Mouse (Mus musculus) spleen, adult 10 weeks (tissue): Measurements from ENCODE around the gene Olfr557. TPM values are rescaled to one million over a fixed set of nuclear protein-coding genes. Genes with fewer than 3 reads are reported as not detected.

Experiments
- polyA plus RNA-seq: library from polyadenylated mRNA; stranded (reverse); fragments of 350-450 nt; fragmentation: Illumina TruSeq; extraction: RNeasy Lipid Tissue Mini Kit (QIAGEN cat#74804); gene quantifications from one replicate; pipeline ENCODE4 v1.2.3, GENCODE M21; 2015; ENCODE audit warnings: low replicate concordance; ENCODE audit not compliant: insufficient read depth

Olfr557 gene
- polyA plus RNA-seq, result not detected

GRCm38 (mm10) chr7:102695358-102696125 is at the start of gene Olfr557:
Gene Olfr557 (plus strand): TSS chr7:102695910.

GRCm38 (mm10) chr7:102658523-102658922 is 37.2 kb upstream of the Olfr557 start, which contains the start of gene Olfr555:
Gene Olfr555 (plus strand): TSS chr7:102658823.

GRCm38 (mm10) chr7:102664599-102664998 is 31.1 kb upstream of the Olfr557 start, which contains the start of gene Olfr556:
Gene Olfr556 (plus strand): TSS chr7:102664899.

DNA sequence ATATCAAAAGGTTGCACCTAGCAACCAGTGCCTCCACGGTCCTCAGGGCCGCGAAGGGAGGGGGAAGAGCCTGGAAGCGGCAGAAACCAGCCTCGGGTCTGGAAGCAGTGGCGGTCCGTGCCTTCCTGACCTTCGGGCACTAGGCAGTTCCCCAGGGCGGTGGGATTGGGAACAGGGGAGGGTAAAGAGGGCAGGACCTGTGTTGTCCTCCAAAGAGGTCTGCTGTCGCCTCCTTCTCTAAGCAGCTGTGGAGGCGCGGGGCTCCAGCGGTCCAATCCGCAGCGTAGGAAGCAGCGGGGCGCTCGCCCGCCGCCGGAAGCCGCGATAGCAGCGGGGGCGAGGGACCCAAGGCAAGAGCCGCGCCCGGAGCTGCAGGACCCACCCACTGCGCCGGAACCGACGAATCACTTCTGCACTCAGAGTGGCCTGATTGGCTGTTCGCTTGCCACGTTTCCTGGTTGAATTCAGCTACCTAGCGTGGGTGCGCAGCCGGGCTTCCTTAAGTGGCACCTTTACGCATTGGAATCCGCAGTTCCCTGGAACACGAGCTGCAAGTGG is 8.7 kb upstream of the Olfr557 start, which contains the start of gene Trim68:
Gene Trim68 (minus strand): TSS at position 384 of the 558 bp plus-strand sequence.

DNA sequence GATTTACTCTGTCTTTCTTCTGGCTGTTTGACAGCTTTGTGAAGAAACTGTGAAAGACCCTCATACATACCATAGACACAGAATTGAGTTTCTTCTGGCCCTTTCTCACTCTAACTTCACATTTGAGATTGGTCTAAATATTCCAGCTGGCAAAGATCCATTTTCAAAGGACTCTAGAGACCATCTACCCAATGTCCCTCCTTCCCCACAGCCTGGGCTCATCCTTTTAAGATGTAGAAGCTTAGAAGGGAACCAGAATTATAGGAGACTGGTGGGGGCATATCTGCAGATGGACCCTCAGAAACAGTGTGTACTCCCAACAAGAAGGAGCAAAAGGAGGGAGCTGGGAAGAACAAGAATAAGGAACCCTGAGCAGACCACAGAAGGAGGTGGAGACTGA is 6.2 kb downstream of the Olfr557 start, which contains the start of gene Olfr558:
Gene Olfr558 (plus strand): TSS at position 301 of the 400 bp plus-strand sequence.

GRCm38 (mm10) chr7:102718970-102719369 is 23.3 kb downstream of the Olfr557 start, which contains the start of gene Olfr33:
Gene Olfr33 (minus strand): TSS chr7:102719070.

DNA sequence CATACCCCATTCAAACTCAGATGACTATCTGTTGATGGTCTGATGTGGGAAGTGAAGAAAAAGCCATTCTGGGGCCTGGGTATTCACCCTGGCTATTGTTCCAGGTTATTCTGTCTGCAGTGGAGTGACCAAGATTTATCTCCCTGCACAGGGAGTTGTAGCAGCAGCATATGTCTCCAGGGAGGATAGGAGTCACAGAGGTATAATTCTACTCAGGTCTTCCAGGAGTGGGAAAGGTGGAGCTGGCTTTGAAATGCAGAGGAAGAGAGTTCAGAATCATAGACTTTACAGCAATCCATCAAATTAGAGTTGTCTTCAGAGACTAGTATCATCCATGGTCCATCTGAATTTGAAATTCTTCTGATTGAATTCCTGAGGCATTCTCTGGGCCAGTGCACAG is 31.7 kb downstream of the Olfr557 start, which contains the start of gene Olfr559:
Gene Olfr559 (minus strand): TSS at position 101 of the 400 bp plus-strand sequence.

Other genes with a start within 250 kb of the Olfr557 start
- gene Olfr543, start 214.2 kb upstream of the Olfr557 start, polyA plus RNA-seq, result not detected
- not detected for gene Olfr544, start 207.6 kb upstream of the Olfr557 start, polyA plus RNA-seq
- not detected for gene Olfr545, start 196.3 kb upstream of the Olfr557 start, polyA plus RNA-seq
- gene Olfr547, start 161.2 kb upstream of the Olfr557 start, polyA plus RNA-seq, result not detected
- not detected for gene Olfr548-ps1, start 155.0 kb upstream of the Olfr557 start, polyA plus RNA-seq
- not detected for gene Olfr549, start 146.0 kb upstream of the Olfr557 start, polyA plus RNA-seq
- gene Trim21, start 130.4 kb upstream of the Olfr557 start, polyA plus RNA-seq, result 58.5 TPM
- gene Olfr550, start 124.5 kb upstream of the Olfr557 start, polyA plus RNA-seq, result not detected
- gene Olfr551, start 104.0 kb upstream of the Olfr557 start, polyA plus RNA-seq, result not detected
- not detected for gene Olfr552, start 98.1 kb upstream of the Olfr557 start, polyA plus RNA-seq
- not detected for gene Olfr553, start 77.7 kb upstream of the Olfr557 start, polyA plus RNA-seq
- gene Olfr554, start 57.5 kb upstream of the Olfr557 start, polyA plus RNA-seq, result not detected
- not detected for gene Olfr555, start 37.1 kb upstream of the Olfr557 start, polyA plus RNA-seq
- gene Olfr556, start 31.0 kb upstream of the Olfr557 start, polyA plus RNA-seq, result not detected
- gene Trim68, start 8.6 kb upstream of the Olfr557 start, polyA plus RNA-seq, result 25.7 TPM
- 0.52 TPM for gene Olfr558, start 6.3 kb downstream of the Olfr557 start, polyA plus RNA-seq
- not detected for gene Olfr33, start 23.2 kb downstream of the Olfr557 start, polyA plus RNA-seq
- not detected for gene Olfr559, start 31.6 kb downstream of the Olfr557 start, polyA plus RNA-seq
- not detected for gene Olfr560, start 63.5 kb downstream of the Olfr557 start, polyA plus RNA-seq
- 0.35 TPM for gene Olfr78, start 63.6 kb downstream of the Olfr557 start, polyA plus RNA-seq
- gene Olfr561, start 75.3 kb downstream of the Olfr557 start, polyA plus RNA-seq, result not detected
- gene Olfr564, start 107.6 kb downstream of the Olfr557 start, polyA plus RNA-seq, result not detected
- gene Olfr566, start 162.9 kb downstream of the Olfr557 start, polyA plus RNA-seq, result not detected
- gene Olfr568, start 181.2 kb downstream of the Olfr557 start, polyA plus RNA-seq, result not detected
- not detected for gene Olfr569, start 195.0 kb downstream of the Olfr557 start, polyA plus RNA-seq
- gene Olfr570, start 198.7 kb downstream of the Olfr557 start, polyA plus RNA-seq, result not detected
- not detected for gene Olfr571, start 221.6 kb downstream of the Olfr557 start, polyA plus RNA-seq
- gene Olfr572, start 228.5 kb downstream of the Olfr557 start, polyA plus RNA-seq, result not detected
- gene Olfr573-ps1, start 246.7 kb downstream of the Olfr557 start, polyA plus RNA-seq, result not detected